Mouse (Mus musculus) C2C12 (cell line): ENCODE data around the gene Atf3. TPM values are rescaled to one million over a fixed set of nuclear protein-coding genes. Genes with fewer than 3 reads are reported as not detected.

Source experiments
- H3K27me3 ChIP-seq: one replicate; pipeline ENCODE4 v1.6.1; 2011; ENCODE audit not compliant: control insufficient read depth, insufficient read depth, insufficient read length
- H3K36me3 ChIP-seq: one replicate; pipeline ENCODE4 v1.6.1; 2011; ENCODE audit not compliant: control insufficient read depth, insufficient read depth
- H3K4me3 ChIP-seq: one replicate; pipeline ENCODE4 v1.5.1; 2011; ENCODE audit warnings: mild to moderate bottlenecking, control low read depth; ENCODE audit not compliant: poor library complexity, insufficient read depth, severe bottlenecking
- H3K79me2 ChIP-seq: one replicate; pipeline ENCODE4 v1.6.1; 2011; ENCODE audit not compliant: control insufficient read depth, insufficient read depth
- H3K79me3 ChIP-seq: one replicate; pipeline ENCODE4 v1.6.1; 2011; ENCODE audit warnings: low read depth, control low read depth
- H3ac ChIP-seq: one replicate; pipeline ENCODE3; 2011; ENCODE audit warnings: low read depth; ENCODE audit not compliant: control insufficient read depth, insufficient read length
- CEBPB ChIP-seq: IDR thresholded peaks from one replicate; pipeline ENCODE4 v1.6.1; 2011; ENCODE audit warnings: low read depth, mild to moderate bottlenecking, control low read depth, moderate library complexity
- CTCF ChIP-seq: IDR thresholded peaks from one replicate; pipeline ENCODE4 v1.5.1; 2011; ENCODE audit not compliant: control insufficient read depth, insufficient read depth, insufficient read length
- FOSL1 ChIP-seq: IDR thresholded peaks from one replicate; pipeline ENCODE4 v1.8.0; 2011; ENCODE audit warnings: mild to moderate bottlenecking, low read length; ENCODE audit not compliant: poor library complexity, insufficient read depth, severe bottlenecking
- MAX ChIP-seq: IDR thresholded peaks from one replicate; pipeline ENCODE4 v1.6.1; 2011; ENCODE audit warnings: mild to moderate bottlenecking, control low read depth
- MYOD1 ChIP-seq: IDR thresholded peaks from one replicate; pipeline ENCODE4 v1.6.1; 2011; ENCODE audit warnings: low read depth; ENCODE audit not compliant: control insufficient read depth, insufficient read length
- MYOG ChIP-seq: IDR thresholded peaks from one replicate; pipeline ENCODE4 v1.6.1; 2011; ENCODE audit not compliant: control insufficient read depth, insufficient read length; ENCODE audit errors: extremely low read depth
- USF1 ChIP-seq: IDR thresholded peaks from one replicate; pipeline ENCODE4 v1.6.1; 2011; ENCODE audit warnings: low read depth, mild to moderate bottlenecking, control low read depth, moderate library complexity
- polyA plus RNA-seq: library from polyadenylated mRNA; unstranded; fragments of >200 nt; fragmentation: generic; extraction: Trizol; gene quantifications from one replicate; pipeline ENCODE4 v1.2.1, GENCODE M21; 2012; ENCODE audit warnings: missing spikeins

Gene Atf3
- polyA plus RNA-seq, 1 experiment, result 1.4 TPM

DNA sequence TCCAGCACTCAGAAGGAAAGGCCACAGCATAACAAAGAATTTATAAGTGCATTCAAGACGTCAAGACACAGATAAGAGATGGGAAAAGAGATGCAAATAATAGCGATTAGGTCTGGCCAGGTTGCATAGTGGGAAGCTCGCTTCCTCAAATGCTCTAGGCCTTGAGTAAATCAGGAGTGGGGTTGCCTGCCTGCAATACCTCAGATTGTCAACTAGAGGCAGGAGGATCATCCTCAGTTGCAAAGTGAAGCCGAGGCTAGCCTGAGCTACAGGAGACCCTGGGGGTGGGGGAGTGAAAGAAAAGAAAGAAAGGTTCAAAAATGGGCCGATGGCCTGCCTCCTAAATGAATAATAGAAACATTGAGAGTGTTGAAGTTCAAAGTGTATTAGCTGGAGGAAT is 12.0 kb downstream of the Atf3 start:
- Histone ChIP-seq H3K79me3 (no peaks in the 10 kb centered on the region), H3K27me3 (peaks cover 9% of the 10 kb centered on the region), H3K4me3 (no peak overlapping the region), H3ac (no peak overlapping the region), H3K79me2 (no peaks in the 10 kb centered on the region), H3K36me3 (no peaks in the 10 kb centered on the region)
- TF ChIP-seq USF1 (no peak), MAX (no peak), FOSL1 (no peak), MYOD1 (no peak), CTCF (no peak), CEBPB (no peak), MYOG (no peak)

DNA sequence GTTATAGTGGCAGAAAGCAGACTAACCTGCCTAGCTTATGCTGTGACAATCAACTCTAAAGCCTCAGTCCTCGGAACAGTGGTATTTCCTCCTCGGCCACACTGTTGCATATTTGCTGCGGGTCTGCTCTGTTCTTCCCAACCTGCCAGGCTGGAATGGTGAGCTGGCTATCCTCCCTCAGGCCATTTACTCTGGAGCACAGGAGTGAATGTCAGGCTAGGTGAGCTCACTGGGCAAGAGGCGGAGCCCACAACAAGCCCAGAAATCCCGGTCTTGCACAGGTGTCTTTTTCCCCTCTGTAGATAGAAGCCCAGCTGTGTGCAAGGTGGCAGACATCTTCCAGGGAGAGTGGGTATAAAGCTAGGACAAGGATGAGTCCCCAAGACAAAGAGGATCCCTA is 13.0 kb downstream of the Atf3 start:
- Histone ChIP-seq H3K79me3 (no peaks in the 10 kb centered on the region), H3K4me3 (no peak overlapping the region), H3K36me3 (no peaks in the 10 kb centered on the region), H3K79me2 (no peaks in the 10 kb centered on the region), H3ac (no peak overlapping the region), H3K27me3 (peaks cover 9% of the 10 kb centered on the region)
- TF ChIP-seq CEBPB (no peak), MYOD1 (no peak), MYOG (no peak), CTCF (no peak), FOSL1 (no peak), MAX (no peak), USF1 (no peak)

DNA sequence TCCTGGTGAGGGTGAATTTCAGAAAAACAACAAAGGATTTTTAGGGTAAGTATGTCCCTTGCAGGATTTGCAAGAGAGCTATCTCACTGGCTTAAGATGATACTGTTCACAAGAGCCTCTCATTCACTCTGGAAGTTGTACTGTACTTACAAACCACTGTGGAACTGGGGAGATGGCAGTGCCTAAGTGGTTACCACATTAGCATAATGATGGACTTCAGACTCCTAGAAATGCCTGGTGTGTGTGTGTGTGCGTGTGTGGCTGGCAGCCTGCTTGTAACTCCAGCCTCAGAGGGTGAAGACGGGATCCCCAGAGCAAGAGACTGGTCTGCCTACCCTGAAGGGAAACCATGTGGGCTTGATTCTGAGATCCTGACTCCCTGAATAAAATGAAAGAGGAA is 14.3 kb downstream of the Atf3 start:
- Histone ChIP-seq H3K79me3 (no peaks in the 10 kb centered on the region), H3K79me2 (no peaks in the 10 kb centered on the region), H3K36me3 (no peaks in the 10 kb centered on the region), H3K4me3 (no peak overlapping the region), H3K27me3 (peaks cover 12% of the 10 kb centered on the region), H3ac (no peak overlapping the region)
- no peak for TF ChIP-seq MYOD1
- no peak for TF ChIP-seq CTCF
- TF ChIP-seq MAX, result no peak
- no peak for TF ChIP-seq MYOG
- no peak for TF ChIP-seq CEBPB
- no peak for TF ChIP-seq USF1
- TF ChIP-seq FOSL1, result no peak

DNA sequence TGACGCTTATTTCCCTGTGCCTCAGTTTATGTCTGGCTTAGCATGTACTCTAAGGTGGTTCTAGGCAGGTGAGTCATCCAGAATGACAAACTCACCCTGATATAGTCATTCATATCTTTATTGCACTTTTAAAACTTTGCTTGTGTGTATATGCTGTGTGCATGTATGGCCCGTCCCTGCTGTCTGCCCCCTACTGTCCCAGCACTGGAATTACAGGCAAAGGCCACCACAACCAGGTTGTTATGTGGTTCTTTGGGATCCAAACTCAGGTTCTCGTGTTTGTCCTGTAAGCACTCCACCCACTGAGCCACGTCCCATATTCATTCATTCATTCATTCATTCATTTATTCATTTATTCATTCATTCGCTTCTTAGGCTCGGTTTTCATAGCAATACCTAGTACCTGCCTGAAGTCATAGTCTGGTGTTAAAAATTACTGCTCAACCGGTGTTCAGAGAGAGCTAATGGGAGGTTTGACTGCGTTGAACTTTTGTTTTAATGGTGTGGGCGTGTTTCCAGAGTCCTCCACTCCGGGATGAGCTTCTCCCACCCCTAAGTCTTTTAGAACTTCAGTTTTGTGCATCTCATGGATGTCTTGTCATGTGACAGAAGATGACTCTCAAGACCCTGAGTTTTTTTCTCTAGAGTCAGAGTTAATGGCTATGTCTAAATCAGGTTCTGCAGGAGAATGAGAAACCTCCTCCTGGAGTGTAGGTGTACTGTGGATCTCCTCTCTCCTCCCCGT is 15.5 kb downstream of the Atf3 start:
- H3K36me3 ChIP-seq, result no peaks in the 10 kb centered on the region
- H3K79me3 ChIP-seq, result no peaks in the 10 kb centered on the region
- no peak overlapping the region for H3ac ChIP-seq
- peaks cover 13% of the 10 kb centered on the region for H3K27me3 ChIP-seq
- no peaks in the 10 kb centered on the region for H3K79me2 ChIP-seq
- TF ChIP-seq USF1, result no peak
- TF ChIP-seq CTCF, result no peak
- TF ChIP-seq MAX, result no peak
- no peak for TF ChIP-seq CEBPB
- TF ChIP-seq FOSL1, result no peak
- no peak for TF ChIP-seq MYOG
- H3K4me3 ChIP-seq, result no peak overlapping the region

DNA sequence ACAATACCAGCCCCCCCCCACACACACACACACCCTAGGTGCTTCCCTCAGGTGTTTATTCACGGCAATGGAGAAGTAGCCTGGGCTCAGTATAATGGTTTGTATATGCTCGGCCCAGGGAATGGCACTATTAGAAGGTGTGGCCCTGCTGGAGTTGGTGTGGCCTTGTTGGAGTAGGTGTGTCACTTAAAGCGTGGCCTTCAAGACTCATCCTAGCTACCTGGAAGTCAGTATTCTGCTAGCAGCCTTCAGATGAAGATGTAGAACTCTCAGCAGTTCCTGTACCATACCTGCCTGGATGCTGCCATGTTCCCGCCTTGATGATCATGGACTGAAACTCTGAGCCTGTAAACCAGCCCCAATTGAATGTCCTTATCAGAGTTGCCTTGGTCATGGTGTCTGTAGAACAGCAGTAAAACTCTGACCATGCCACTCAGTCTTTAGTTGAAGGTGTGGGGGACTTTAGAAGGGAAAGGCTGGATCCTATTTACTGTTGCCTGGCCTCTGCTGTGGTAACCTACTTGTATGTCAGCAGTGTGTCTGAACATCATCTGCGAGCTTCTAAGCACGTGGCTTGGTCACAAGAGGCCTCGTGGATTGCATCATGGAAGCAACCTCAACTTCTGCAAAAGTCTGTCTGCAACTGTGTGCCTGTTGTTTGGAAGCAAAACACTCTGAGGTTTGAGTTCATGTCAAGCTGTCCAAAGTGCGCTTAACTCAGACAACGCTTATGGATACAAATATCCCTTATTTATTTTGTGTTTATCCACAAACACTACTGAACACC is 16.8 kb downstream of the Atf3 start:
- H3K36me3 ChIP-seq, result no peaks in the 10 kb centered on the region
- peaks cover 13% of the 10 kb centered on the region for H3K27me3 ChIP-seq
- H3K4me3 ChIP-seq, result no peak overlapping the region
- TF ChIP-seq CTCF (no peak), CEBPB (no peak), MAX (no peak), MYOG (no peak), FOSL1 (no peak), MYOD1 (no peak), USF1 (no peak)
- H3K79me2 ChIP-seq, result no peaks in the 10 kb centered on the region
- no peak overlapping the region for H3ac ChIP-seq
- no peaks in the 10 kb centered on the region for H3K79me3 ChIP-seq
